Mouse (Mus musculus): Measurements from ENCODE around the gene Nckap5l.
"Not testable (repeated sequence)": the region's sequence is repeated elsewhere in the genome, so short reads cannot be mapped to it uniquely, and the experiment has no call there.

Gene Nckap5l

DNA sequence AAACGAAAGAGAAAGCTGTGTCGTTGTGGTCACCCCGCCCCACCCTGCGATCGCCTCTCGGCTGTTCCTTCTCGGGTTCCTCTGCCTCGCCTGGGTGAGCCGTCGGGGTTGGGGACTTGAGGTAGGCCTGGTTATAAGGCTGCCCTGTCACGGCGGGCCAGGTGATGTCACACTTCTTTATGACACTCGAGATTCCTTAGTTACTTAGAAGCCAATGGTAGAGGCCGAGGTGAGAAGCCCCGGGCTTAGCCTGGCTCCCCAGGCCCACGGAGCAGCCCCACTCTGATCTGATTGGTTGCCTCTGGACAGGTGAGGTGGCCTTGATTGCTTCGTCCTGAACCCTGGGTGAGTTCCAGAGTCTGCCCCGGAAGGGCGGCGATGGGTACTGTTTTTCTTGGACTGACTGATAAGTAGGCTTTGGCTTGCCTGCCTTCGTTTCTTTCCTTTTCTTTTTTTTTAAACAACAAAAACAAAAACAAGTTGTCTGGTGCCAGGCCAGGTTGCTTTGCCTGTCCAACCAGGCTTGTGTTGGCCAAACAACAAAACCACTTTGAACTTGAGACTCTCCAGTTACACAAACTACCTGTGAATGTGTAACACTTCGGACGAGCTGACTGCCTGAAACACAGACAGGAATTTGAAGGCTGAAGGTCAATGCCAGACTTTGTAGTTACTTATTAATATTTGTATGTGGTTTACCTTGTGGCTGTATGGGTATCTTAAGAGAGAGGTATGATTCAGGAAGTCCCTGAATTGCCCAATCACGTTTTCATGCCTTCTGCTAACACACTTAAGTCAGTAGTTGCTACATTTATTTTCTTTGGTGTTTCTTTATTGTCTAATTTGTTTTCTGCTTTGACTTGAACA is 63.9 kb downstream of the Nckap5l start:
- DNase-seq (ENCODE audit: low spot score) = peak; percentile 26

GRCm38 (mm10) chr15:99392486-99393385 is 64.8 kb downstream of the Nckap5l start, which contains the start of gene Tmbim6:
Tmbim6 (plus strand) TSS chr15:99392882.
- DNase-seq (ENCODE audit: low spot score) = peak; percentile 100

DNA sequence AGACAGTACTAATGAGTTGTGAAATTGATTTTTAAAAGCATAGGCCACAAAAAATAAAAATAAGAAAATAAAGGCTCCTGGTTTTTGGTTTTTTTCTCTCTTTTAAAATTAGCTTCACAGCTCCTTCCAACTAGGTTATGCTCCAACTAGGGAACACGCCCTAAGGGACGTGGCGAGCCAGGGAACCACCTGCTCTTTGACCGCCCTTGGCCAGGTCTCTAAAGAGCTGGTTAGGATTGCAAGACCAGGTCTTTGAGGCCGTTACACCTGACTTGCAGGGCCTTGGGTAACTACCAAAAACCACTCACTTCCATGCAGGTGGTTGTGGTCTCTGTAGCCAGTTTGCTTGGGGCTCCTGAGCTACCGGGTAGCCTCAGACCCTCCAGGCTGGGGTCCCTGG is 65.6 kb downstream of the Nckap5l start:
- no peak for DNase-seq (ENCODE audit: low spot score)

GRCm38 (mm10) chr15:99390472-99391401 is 66.8 kb downstream of the Nckap5l start:
- no peak for DNase-seq (ENCODE audit: low spot score)

GRCm38 (mm10) chr15:99387976-99388375 is 69.6 kb downstream of the Nckap5l start:
- no peak for DNase-seq (ENCODE audit: low spot score)

GRCm38 (mm10) chr15:99386796-99387195 is 70.8 kb downstream of the Nckap5l start:
- DNase-seq (ENCODE audit: low spot score) = no peak

GRCm38 (mm10) chr15:99386110-99386509 is 71.4 kb downstream of the Nckap5l start:
- DNase-seq (ENCODE audit: low spot score) = not testable (repeated sequence)

- no peak for DNase-seq (ENCODE audit: low spot score)
Measured at GRCm38 (mm10) chr15:99384071-99384470, 73.5 kb downstream of the Nckap5l start.

- no peak for DNase-seq (ENCODE audit: low spot score)
Measured at GRCm38 (mm10) chr15:99382893-99383292, 74.7 kb downstream of the Nckap5l start.

DNA sequence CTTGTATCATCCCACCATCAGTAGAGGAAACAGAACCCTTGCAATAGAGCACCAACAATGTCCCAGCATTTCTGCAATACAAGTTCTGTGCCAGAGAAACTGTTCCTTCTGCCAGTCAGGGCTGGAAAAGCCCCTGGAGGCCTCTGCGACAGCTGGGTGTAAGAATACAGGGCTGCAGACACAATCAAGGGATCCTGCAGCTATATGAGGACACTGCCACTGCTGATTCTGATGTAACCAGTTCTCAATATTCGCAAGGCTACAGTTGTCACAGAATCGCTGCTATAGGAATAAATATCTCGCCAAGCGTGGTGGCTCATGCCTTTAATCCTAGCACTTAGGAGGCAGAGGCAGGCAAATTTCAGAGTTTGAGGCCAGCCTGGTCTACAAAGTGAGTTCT is 81.3 kb downstream of the Nckap5l start:
- DNase-seq (ENCODE audit: low spot score) = no peak

DNA sequence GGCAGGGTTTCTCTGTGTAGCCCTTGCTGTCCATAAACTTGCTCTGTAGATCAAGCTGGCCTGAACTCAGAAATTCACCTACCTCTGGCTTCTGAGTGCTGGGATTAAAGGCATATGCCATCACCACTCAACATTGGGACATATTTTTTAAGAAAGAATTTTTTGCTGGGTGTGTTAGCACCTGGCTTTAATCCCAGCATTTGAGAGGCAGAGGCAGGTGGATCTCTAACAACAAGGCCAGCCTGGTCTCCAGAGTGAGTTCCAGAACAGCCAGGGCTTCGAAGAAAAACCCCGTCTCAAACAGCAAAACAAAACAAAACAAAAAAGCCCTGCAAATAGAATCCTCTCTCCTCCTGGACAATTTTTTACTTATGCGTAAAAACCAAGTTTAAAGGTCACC is 82.0 kb downstream of the Nckap5l start:
- no peak for DNase-seq (ENCODE audit: low spot score)

DNA sequence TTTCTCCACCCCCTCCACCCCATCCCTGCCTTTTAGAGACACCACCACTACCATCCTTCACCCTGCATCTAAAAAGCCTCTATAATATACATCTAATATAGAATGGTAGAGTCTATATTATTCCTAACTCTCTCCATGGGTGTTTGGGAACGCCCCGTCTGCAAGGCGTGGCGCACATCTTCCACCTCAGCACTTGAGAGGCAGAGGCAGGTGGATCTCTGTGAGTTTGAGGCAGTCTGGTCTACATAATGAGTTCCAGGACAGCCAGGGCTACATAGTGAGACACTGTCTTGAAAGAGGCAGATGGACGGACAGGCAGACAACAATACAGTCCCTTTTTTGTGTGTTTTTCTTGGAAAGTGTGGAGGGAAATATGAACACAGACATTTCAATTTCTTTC is 82.5 kb downstream of the Nckap5l start:
- no peak for DNase-seq (ENCODE audit: low spot score)

GRCm38 (mm10) chr15:99372761-99373160 is 84.8 kb downstream of the Nckap5l start:
- DNase-seq (ENCODE audit: low spot score) = no peak

All from embryo, embryonic 10 days (tissue).